Mouse (Mus musculus): ENCODE measurements around the gene Plcb4.

- TF ChIP-seq CTCF (IDR thresholded peaks at IDR 0.05; ENCODE audit: extremely low read depth, insufficient read depth, low read length) (no peak), POLR2A (IDR thresholded peaks at IDR 0.05; ENCODE audit: extremely low read depth, insufficient read depth, low read length) (no peak)
Observed at GRCm38 (mm10) chr2:135646654-135647053, 12.2 kb upstream of the Plcb4 start.
